Mouse (Mus musculus) heart, embryonic 16.5 days (tissue): ENCODE results near the gene Zfpl1. TPM values are rescaled to one million over a fixed set of nuclear protein-coding genes. Genes with fewer than 3 reads are reported as not detected.

ENCODE experiments used
- ATAC-seq: fragments of 200-750 bp; cut with Nextera tagmentation; replicated peaks from 2 replicates; pipeline ENCODE4 v1.8.0; 2017; ENCODE audit warnings: moderate number of reproducible peaks; ENCODE audit not compliant: insufficient read depth, low FRiP score; ENCODE audit errors: extremely low read depth
- H3K27ac ChIP-seq: fragments of 300-500 bp; sonication (generic); 2 replicates; pipeline ENCODE4 v1.5.1; 2014; ENCODE audit warnings: mild to moderate bottlenecking, low read length, control low read depth, moderate library complexity
- H3K27me3 ChIP-seq: fragments of 300-500 bp; sonication (generic); 2 replicates; pipeline ENCODE4 v1.6.1; 2014; ENCODE audit warnings: low read length, mixed read lengths; ENCODE audit not compliant: control insufficient read depth, insufficient read depth
- H3K36me3 ChIP-seq: fragments of 300-500 bp; sonication (generic); 2 replicates; pipeline ENCODE4 v1.6.1; 2014; ENCODE audit not compliant: control insufficient read depth, insufficient read depth
- H3K4me1 ChIP-seq: fragments of 300-500 bp; sonication (generic); 2 replicates; pipeline ENCODE4 v1.6.1; 2014; ENCODE audit warnings: low read length, mixed read lengths; ENCODE audit not compliant: control insufficient read depth, insufficient read depth
- H3K4me2 ChIP-seq: fragments of 300-500 bp; sonication (generic); 2 replicates; pipeline ENCODE4 v1.6.1; 2014; ENCODE audit warnings: low read depth, mild to moderate bottlenecking, control low read depth, low read length
- H3K4me3 ChIP-seq: fragments of 300-500 bp; sonication (generic); 2 replicates; pipeline ENCODE4 v1.5.1; 2014; ENCODE audit warnings: mild to moderate bottlenecking, control low read depth, low read length
- H3K9ac ChIP-seq: fragments of 300-500 bp; sonication (generic); 2 replicates; pipeline ENCODE4 v1.6.1; 2014; ENCODE audit warnings: low read length, control low read depth
- H3K9me3 ChIP-seq: fragments of 300-500 bp; sonication (generic); replicated peaks from 2 replicates; pipeline ENCODE4 v1.6.1; 2016; ENCODE audit warnings: low read length; ENCODE audit not compliant: control insufficient read depth
- WGBS: fragments of 180-500 bp; shearing (Covaris S2); extraction: QIAGEN DNeasy Blood & Tissue Kit; methylation state at CpG from one replicate; pipeline ENCODE4 v1.1.7; 2014; 5-methylcytosine and 5-hydroxymethylcytosine counted together
- polyA plus RNA-seq: library from polyadenylated mRNA; unstranded; fragments of >200 nt; fragmentation: Nextera tagmentation; extraction: Ambion mirVana; gene quantifications from 2 replicates; pipeline ENCODE4 v1.2.1, GENCODE M21; 2015

Gene Zfpl1
- polyA plus RNA-seq, 1 experiment from 2014 or later, result 46.1 TPM

- 24% methylated on average over 5 of the region's 5 CpGs for WGBS
- H3K4me2 ChIP-seq, result peak overlapping the region; percentile 95
- ATAC-seq, result no peak
- no peaks in the 10 kb centered on the region for H3K27me3 ChIP-seq
- peaks cover 25% of the 10 kb centered on the region for H3K4me1 ChIP-seq
- no peaks in the 10 kb centered on the region for H3K9me3 ChIP-seq
- peaks cover 21% of the 10 kb centered on the region for H3K36me3 ChIP-seq
- peak overlapping the region; percentile 73 for H3K9ac ChIP-seq
- peak overlapping the region; percentile 54 for H3K4me3 ChIP-seq
- H3K27ac ChIP-seq, result no peak overlapping the region
These were observed 18.2 kb downstream of the Zfpl1 start for GRCm38 (mm10) chr19:6066571-6066970.

- Histone ChIP-seq H3K4me3 (no peak overlapping the region), H3K9me3 (no peaks in the 10 kb centered on the region), H3K4me1 (peaks cover 33% of the 10 kb centered on the region), H3K27ac (no peak overlapping the region), H3K36me3 (peaks cover 11% of the 10 kb centered on the region; the same call in 1 of the 2 replicates), H3K9ac (no peak overlapping the region), H3K27me3 (no peaks in the 10 kb centered on the region), H3K4me2 (no peak overlapping the region)
- ATAC-seq, result no peak
- 91% methylated on average over 6 of the region's 6 CpGs for WGBS
These were observed 21.7 kb downstream of the Zfpl1 start for GRCm38 (mm10) chr19:6063081-6063480.

- H3K9me3 ChIP-seq, result no peaks in the 10 kb centered on the region
- 63% methylated on average over 5 of the region's 5 CpGs for WGBS
These were observed 22.3 kb downstream of the Zfpl1 start for GRCm38 (mm10) chr19:6062418-6062817.

GRCm38 (mm10) chr19:6061641-6062302 lies 23.0 kb downstream of the Zfpl1 start:
- Histone ChIP-seq H3K9me3 (no peaks in the 10 kb centered on the region), H3K36me3 (peaks cover 11% of the 10 kb centered on the region; the same call in 1 of the 2 replicates), H3K9ac (peak overlapping the region; percentile 89), H3K27me3 (no peaks in the 10 kb centered on the region), H3K27ac (peak overlapping the region; percentile 78), H3K4me2 (peak overlapping the region; percentile 68), H3K4me1 (peaks cover 27% of the 10 kb centered on the region), H3K4me3 (peak overlapping the region; percentile 78)
- under 1% methylated on average over 44 of the region's 44 CpGs for WGBS
- no peak for ATAC-seq

More at GRCm38 (mm10) chr19:6062418-6062817, 22.3 kb downstream of the Zfpl1 start:
- H3K27ac ChIP-seq, result peak overlapping the region; percentile 78; the same call in 1 of the 2 replicates
- no peak for ATAC-seq
- no peaks in the 10 kb centered on the region for H3K27me3 ChIP-seq
- H3K9ac ChIP-seq, result peak overlapping the region; percentile 89
- peaks cover 11% of the 10 kb centered on the region; the same call in 1 of the 2 replicates for H3K36me3 ChIP-seq
- H3K4me2 ChIP-seq, result peak overlapping the region; percentile 68
- H3K4me3 ChIP-seq, result peak overlapping the region; percentile 78
- peaks cover 30% of the 10 kb centered on the region for H3K4me1 ChIP-seq

- peak within 1 kb of the TSS; percentile 78 for H3K27ac ChIP-seq
- H3K9ac ChIP-seq, result peak within 1 kb of the TSS; percentile 89
- peak within 1 kb of the TSS; percentile 78 for H3K4me3 ChIP-seq
- H3K4me1 ChIP-seq, result peaks cover 30% of the 10 kb centered on the region
- H3K4me2 ChIP-seq, result peak within 1 kb of the TSS; percentile 68
- under 1% methylated on average over 58 of the region's 58 CpGs for WGBS
- no peaks in the 10 kb centered on the region for H3K9me3 ChIP-seq
- H3K27me3 ChIP-seq, result no peaks in the 10 kb centered on the region
- H3K36me3 ChIP-seq, result peaks cover 11% of the 10 kb centered on the region; the same call in 1 of the 2 replicates
- peak; percentile 73 for ATAC-seq
These were observed 23.7 kb downstream of the Zfpl1 start, which contains the start of gene Znhit2 for GRCm38 (mm10) chr19:6061021-6061533. Gene Znhit2 (plus strand): TSS chr19:6061192.

- no peak for ATAC-seq
- Histone ChIP-seq H3K4me1 (peaks cover 30% of the 10 kb centered on the region), H3K9me3 (no peaks in the 10 kb centered on the region), H3K36me3 (peaks cover 18% of the 10 kb centered on the region), H3K4me3 (peak overlapping the region; percentile 90), H3K27me3 (no peaks in the 10 kb centered on the region), H3K27ac (no peak overlapping the region), H3K4me2 (peak overlapping the region; percentile 88), H3K9ac (peak overlapping the region; percentile 94)
- 85% methylated on average over 5 of the region's 5 CpGs for WGBS
These were observed 25.8 kb downstream of the Zfpl1 start for GRCm38 (mm10) chr19:6058966-6059365.

GRCm38 (mm10) chr19:6058513-6058912 lies 26.2 kb downstream of the Zfpl1 start:
- Histone ChIP-seq H3K27ac (peak overlapping the region; percentile 83; the same call in 1 of the 2 replicates), H3K9ac (peak overlapping the region; percentile 94), H3K4me1 (peaks cover 30% of the 10 kb centered on the region), H3K4me2 (peak overlapping the region; percentile 88), H3K4me3 (peak overlapping the region; percentile 90), H3K27me3 (no peaks in the 10 kb centered on the region), H3K9me3 (no peaks in the 10 kb centered on the region), H3K36me3 (peaks cover 22% of the 10 kb centered on the region)
- ATAC-seq, result no peak
- WGBS, result 28% methylated on average over 5 of the region's 5 CpGs

GRCm38 (mm10) chr19:6057313-6058096 lies 27.3 kb downstream of the Zfpl1 start, which contains the start of the genes Mrpl49 and Fau:
Gene Mrpl49 (minus strand): TSS chr19:6057785.
Gene Fau (plus strand): TSS chr19:6057844.
- H3K4me3 ChIP-seq, result peak within 1 kb of the TSS; percentile 90
- H3K4me1 ChIP-seq, result peaks cover 25% of the 10 kb centered on the region
- peak within 1 kb of the TSS; percentile 88 for H3K4me2 ChIP-seq
- peak within 1 kb of the TSS; percentile 83 for H3K27ac ChIP-seq
- peak; percentile 89 for ATAC-seq
- WGBS, result under 1% methylated on average over 63 of the region's 63 CpGs
- H3K36me3 ChIP-seq, result peaks cover 32% of the 10 kb centered on the region
- no peaks in the 10 kb centered on the region for H3K9me3 ChIP-seq
- H3K27me3 ChIP-seq, result no peaks in the 10 kb centered on the region
- H3K9ac ChIP-seq, result peak within 1 kb of the TSS; percentile 94
